Mouse (Mus musculus): Measurements from ENCODE around the gene Rgs14. TPM values are rescaled to one million over a fixed set of nuclear protein-coding genes. Genes with fewer than 3 reads are reported as not detected.

The Rgs14 gene
- polyA plus RNA-seq, 1 experiment from 2014 or later = 3.6 TPM

DNA sequence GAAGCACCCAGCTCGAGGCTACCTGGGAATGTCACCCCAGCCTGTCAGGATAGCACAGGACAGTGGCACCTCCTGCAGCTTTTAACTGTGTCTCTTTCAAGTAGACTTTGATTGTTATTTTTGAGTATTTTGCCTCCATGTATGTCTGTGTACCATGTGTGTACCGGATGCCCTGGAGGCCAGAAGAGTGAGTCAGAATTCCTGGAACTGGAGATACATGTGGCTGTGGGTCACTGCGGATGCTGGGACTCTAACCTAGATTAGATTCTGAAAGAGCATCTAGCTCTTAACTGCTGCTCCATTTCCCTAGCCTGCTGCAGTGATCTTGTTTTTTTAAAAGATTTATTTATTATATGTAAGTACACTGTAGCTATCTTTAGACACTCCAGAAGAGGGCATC lies 37.2 kb upstream of the Rgs14 start:
- Histone ChIP-seq H3K4me3 (ENCODE audit: inconsistent target) (no peak overlapping the region), H3K27ac (no peak overlapping the region), H3K36me3 (ENCODE audit: inconsistent target) (no peaks in the 10 kb centered on the region), H3K79me2 (ENCODE audit: inconsistent target) (peaks cover 6% of the 10 kb centered on the region; the same call in 1 of the 2 replicates)
- 97% methylated on average over 3 of the region's 3 CpGs for WGBS (ENCODE audit: missing documents)

DNA sequence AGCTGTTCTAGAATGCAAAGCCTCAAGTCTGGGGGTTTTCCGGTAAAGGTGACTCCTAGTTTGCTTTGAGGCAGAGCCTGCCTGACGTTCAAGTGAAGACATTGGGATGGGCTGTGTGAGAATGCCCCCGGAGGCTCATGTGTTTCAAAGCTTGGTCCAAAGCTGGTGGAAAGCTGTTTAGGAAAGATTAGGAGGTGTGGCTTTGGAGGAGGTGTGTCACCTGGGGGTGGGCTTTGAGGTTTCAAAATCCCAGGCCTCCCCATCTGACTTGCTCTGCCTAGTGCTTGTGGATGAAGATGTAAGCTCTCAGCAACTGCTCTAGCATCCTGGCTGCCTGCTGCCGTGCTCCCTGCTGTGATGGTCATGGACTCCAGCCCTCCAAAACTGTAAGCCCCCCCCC lies 33.8 kb upstream of the Rgs14 start:
- Histone ChIP-seq H3K36me3 (ENCODE audit: inconsistent target) (no peaks in the 10 kb centered on the region), H3K79me2 (ENCODE audit: inconsistent target) (no peaks in the 10 kb centered on the region), H3K27ac (no peak overlapping the region), H3K4me3 (ENCODE audit: inconsistent target) (no peak overlapping the region)
- WGBS (ENCODE audit: missing documents) = 95% methylated on average over 4 of the region's 4 CpGs

DNA sequence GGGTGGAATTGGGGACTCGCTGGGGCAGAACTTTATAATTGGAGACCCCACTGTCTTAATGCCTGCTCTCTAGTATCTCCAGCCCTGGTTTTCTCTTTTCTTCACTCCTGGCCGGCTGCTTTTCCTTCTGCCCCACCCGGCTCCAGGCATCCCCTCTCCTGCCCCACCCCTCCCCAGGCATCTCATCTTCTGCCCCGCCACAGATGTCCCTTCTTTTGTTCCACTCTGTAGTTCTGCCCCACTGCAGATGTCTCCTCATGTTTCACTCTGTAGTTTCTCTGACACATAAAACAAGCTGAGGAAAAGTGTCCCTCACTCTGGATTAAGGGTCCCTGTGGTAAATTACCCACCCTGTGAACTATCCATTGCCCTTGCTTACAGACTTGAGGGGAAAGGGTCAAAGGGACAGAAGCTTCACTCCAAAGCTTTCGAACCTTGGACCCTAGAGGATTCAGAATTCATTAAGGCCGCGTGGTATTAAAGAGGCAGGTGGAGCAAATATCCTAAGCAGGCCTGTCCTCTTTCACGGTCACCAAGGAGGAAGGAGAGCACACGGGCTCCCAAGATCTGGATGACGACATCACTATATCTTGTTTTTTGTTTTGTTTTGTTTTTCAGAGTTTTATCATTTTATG lies 32.1 kb upstream of the Rgs14 start:
- Histone ChIP-seq H3K4me3 (ENCODE audit: inconsistent target) (no peak overlapping the region), H3K79me2 (ENCODE audit: inconsistent target) (no peaks in the 10 kb centered on the region), H3K36me3 (ENCODE audit: inconsistent target) (no peaks in the 10 kb centered on the region), H3K27ac (no peak overlapping the region)
- 95% methylated on average over 10 of the region's 10 CpGs for WGBS (ENCODE audit: missing documents)

DNA sequence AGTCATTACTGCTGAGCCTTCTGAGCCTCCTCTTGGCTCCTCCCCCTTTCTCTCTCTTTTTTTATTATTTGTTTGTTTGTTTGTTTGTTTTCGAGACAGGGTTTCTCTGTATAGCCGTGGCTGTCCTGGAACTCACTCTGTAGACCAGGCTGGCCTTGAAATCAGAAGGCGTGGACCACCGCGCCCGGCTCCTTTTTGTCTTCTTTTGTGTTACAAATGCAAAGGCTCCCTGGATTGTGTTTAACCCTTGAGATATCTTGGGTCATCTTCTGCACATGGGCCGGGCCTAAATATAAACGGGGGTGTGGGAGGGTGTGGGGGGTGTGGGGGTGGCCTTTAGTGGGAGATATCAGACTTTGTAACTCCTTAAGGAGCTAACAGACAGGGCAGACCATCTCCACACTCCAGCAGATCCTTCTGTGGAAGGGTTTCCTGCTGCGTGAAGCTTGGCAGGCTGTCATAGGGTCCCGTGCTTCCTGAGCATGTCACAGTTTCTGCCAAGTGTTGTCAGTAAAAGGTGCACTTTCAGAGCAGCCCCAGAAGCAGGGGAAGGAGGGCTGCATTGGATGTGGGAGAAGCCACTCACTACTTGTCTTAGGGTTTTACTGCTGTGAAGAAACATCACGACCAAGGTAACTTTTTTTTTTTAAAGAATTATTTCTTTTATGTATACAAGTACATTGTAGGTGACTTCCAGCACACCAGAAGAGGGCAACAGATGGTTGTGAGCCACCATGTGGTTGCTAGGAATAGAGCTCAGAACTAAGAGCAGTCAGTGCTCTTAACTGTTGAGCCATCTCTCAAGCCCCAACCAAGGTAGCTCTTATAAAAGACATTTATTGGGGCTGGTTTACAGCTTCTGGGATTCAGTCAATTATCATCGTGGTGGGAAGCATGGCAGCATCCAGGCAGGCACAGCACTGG lies 31.1 kb upstream of the Rgs14 start:
- H3K27ac ChIP-seq = no peak overlapping the region
- H3K36me3 ChIP-seq (ENCODE audit: inconsistent target) = no peaks in the 10 kb centered on the region
- H3K4me3 ChIP-seq (ENCODE audit: inconsistent target) = no peak overlapping the region
- WGBS (ENCODE audit: missing documents) = 83% methylated on average over 12 of the region's 12 CpGs
- H3K79me2 ChIP-seq (ENCODE audit: inconsistent target) = no peaks in the 10 kb centered on the region

DNA sequence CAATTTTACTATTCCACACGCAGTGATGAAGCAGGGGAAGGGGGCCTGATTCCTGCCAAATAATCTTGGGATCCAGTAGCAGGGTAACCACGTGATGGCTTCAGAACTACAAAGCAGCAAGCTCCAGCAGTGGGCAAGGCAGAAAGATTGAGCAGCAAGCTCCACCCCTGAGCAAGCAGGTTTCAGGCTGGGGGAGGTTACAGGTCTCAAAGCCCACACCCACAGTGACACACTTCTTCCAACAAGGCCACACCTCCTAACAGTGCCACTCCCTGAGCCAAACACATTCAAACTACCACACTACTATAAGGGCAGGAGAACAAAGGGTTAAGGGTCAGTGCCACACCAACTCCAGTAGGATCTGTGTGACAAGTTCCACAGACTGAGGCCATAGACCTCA lies 30.3 kb upstream of the Rgs14 start:
- no peaks in the 10 kb centered on the region for H3K79me2 ChIP-seq (ENCODE audit: inconsistent target)
- H3K27ac ChIP-seq = no peak overlapping the region
- no peaks in the 10 kb centered on the region for H3K36me3 ChIP-seq (ENCODE audit: inconsistent target)
- H3K4me3 ChIP-seq (ENCODE audit: inconsistent target) = no peak overlapping the region
- 54% methylated on average over 2 of the region's 2 CpGs for WGBS (ENCODE audit: missing documents)

DNA sequence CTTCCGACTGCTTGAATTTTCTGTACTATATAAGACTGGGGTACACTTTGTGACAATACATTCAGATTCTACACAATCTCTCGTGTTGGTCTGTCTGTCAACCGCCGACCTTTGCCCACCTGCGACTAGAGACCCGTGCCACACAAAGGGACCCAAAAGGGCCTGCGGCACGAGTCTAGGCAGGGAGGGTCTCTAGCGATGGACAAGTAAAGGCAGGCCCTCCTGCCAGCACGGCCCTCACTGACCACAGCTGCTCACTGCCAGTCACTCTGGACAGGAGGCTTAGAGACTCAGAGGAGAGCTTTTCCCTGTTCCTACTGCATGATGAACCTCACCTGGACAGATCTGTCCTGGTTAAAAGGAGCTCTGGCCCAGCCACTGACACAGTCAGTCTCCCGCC lies 27.1 kb upstream of the Rgs14 start:
- Histone ChIP-seq H3K4me3 (ENCODE audit: inconsistent target) (no peak overlapping the region), H3K36me3 (ENCODE audit: inconsistent target) (peaks cover 27% of the 10 kb centered on the region), H3K27ac (no peak overlapping the region), H3K79me2 (ENCODE audit: inconsistent target) (no peaks in the 10 kb centered on the region)
- WGBS (ENCODE audit: missing documents) = 80% methylated on average over 9 of the region's 11 CpGs

DNA sequence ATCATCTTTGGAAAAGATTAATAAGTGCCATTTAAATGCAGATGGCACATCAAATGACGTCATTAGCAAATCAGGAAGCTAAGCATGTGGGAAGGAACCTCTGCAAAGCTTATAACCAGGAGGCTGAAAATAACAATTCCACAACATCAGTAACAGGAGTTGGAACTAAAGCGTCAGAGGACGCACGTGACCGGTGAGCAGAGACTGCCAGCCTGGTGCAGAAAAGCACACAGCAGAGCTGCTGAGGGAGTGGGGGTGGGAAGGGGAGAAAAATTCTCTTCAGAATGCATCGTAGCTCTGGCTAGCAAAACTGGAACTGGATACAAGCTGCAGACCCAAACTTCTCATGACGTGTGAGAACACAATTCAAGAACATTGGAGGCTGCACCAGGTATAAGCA lies 25.2 kb upstream of the Rgs14 start:
- Histone ChIP-seq H3K79me2 (ENCODE audit: inconsistent target) (no peaks in the 10 kb centered on the region), H3K4me3 (ENCODE audit: inconsistent target) (no peak overlapping the region), H3K36me3 (ENCODE audit: inconsistent target) (peaks cover 43% of the 10 kb centered on the region), H3K27ac (no peak overlapping the region)
- 90% methylated on average over 7 of the region's 7 CpGs for WGBS (ENCODE audit: missing documents)

DNA sequence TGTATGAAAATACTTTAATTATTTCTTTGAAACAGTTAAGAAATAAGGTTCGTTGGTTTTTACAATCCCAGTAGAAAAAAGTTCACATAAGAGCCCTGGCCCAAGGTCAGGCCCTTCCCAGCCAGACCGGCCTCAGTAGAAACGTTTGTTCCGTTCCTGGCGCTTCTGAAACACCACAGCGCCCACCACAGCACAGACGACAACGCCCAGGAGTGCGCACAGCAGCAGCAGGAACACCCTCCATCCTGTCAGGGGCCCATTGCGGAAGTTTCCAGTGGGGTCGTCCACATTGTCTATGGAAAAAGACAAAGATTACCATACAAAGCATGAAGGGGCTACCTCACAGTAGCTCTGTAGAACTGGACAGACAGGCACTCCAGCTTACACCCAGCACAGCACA lies 22.8 kb upstream of the Rgs14 start:
- H3K36me3 ChIP-seq (ENCODE audit: inconsistent target) = peaks cover 62% of the 10 kb centered on the region
- H3K4me3 ChIP-seq (ENCODE audit: inconsistent target) = no peak overlapping the region
- H3K27ac ChIP-seq = no peak overlapping the region
- 86% methylated on average over 11 of the region's 11 CpGs for WGBS (ENCODE audit: missing documents)
- H3K79me2 ChIP-seq (ENCODE audit: inconsistent target) = peaks cover 7% of the 10 kb centered on the region; the same call in 1 of the 2 replicates

DNA sequence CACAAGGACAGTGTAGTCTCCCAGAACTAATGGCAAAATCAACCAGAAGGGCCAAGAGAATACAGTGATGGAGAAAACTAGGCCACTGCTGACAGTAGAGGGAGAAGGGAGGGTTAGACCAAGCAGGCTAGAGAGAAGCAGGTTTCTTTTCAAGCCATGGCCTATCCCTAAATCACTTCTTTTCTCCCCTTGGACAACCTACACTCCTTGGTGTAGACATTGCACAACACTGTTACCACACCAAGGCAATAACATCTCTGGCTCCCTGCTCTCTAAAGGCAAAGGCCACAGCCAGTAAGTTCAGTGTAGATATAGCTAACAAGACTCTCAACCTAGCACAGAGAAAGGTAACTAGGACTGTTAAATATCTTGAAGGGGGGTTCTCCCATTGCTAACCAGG lies 8.4 kb upstream of the Rgs14 start:
- H3K4me3 ChIP-seq (ENCODE audit: inconsistent target) = peak overlapping the region; percentile 90
- no peak overlapping the region for H3K27ac ChIP-seq
- peaks cover 61% of the 10 kb centered on the region for H3K79me2 ChIP-seq (ENCODE audit: inconsistent target)
- H3K36me3 ChIP-seq (ENCODE audit: inconsistent target) = peaks cover 15% of the 10 kb centered on the region; the same call in 1 of the 2 replicates

DNA sequence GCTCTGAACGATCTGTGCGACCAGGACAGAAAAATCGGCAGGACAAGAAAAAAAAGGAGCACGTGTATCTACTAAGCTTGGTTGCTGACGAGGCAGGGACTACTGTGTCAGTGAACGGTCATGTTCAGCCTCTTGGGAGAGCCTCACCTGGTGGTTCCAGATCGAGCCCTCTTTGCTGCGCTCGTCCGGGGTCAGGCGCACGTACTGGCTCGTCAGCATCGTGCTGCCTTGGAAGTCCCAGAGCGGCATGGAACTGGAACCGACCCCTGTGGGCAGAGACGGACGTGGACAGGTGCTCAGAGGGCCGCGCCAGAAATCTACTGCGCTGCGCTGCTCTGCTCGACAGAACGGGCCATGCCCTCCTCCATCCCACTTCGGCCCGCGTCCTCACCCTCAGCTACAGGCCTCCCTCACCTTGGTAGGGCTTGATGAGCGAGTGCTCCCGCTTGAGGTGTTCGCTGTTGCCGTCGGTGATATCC lies 7.5 kb upstream of the Rgs14 start:
- WGBS (ENCODE audit: missing documents) = under 1% methylated on average over 31 of the region's 32 CpGs
- peaks cover 9% of the 10 kb centered on the region; the same call in 1 of the 2 replicates for H3K36me3 ChIP-seq (ENCODE audit: inconsistent target)
- H3K27ac ChIP-seq = peak overlapping the region; percentile 90
- H3K79me2 ChIP-seq (ENCODE audit: inconsistent target) = peaks cover 53% of the 10 kb centered on the region
- H3K4me3 ChIP-seq (ENCODE audit: inconsistent target) = peak overlapping the region; percentile 90

DNA sequence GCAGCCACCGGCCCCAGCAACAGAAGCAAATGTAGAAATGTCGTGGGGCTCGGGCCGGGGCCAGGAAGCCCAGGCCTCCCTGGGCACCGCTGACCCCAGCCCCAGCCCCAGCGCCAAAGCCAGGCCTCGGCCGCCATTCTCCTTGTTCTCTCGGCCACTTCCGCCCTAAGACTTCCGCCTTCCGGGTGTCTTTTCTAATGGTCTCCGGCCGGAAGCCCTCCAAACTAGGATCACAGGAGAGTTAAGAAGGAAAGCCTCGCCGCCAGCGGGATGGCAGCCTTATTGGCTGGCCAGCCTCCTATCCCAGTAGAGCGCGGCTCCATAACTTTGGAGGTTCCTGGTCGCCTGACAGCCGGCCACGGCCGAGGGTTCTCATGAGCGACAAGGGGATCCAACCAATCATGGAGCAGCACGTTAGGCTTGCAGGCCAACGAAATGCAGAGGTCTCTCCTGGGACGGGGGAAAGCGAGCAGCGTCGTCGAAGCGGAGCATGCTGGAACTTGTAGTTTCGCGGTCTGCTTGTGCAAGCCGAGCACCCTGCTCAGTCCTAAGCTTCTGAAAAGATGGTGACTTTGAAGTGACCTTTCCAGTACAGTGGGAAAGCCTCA lies 7.0 kb upstream of the Rgs14 start, which contains the start of gene Lman2:
Gene Lman2, minus strand, starts transcription at position 331 of the 608 bp plus-strand sequence.
- peaks cover 47% of the 10 kb centered on the region for H3K79me2 ChIP-seq (ENCODE audit: inconsistent target)
- 1% methylated on average over 35 of the region's 35 CpGs for WGBS (ENCODE audit: missing documents)
- peak within 1 kb of the TSS; percentile 90 for H3K27ac ChIP-seq
- H3K4me3 ChIP-seq (ENCODE audit: inconsistent target) = peak within 1 kb of the TSS; percentile 90
- H3K36me3 ChIP-seq (ENCODE audit: inconsistent target) = peaks cover 4% of the 10 kb centered on the region; the same call in 1 of the 2 replicates

DNA sequence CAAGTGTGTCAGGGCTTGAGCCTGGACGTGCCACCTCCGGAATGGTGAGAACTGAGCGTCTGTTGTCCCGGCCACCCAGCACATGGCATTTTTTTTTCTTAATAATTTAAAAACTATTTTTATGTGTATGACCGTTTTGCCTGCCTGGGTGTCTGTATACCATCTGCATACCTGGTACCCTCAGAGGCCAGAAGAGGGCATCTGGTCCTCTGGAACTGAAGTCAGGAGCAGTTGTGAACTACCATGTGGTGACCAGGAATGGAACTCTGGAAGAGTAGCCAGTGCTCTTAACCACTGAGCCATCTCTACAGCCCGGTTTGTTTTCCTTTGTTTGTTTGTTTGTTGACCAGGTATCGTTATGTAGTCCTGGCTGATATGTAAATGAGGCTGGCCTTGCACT lies 1.1 kb upstream of the Rgs14 start:
- H3K79me2 ChIP-seq (ENCODE audit: inconsistent target) = peaks cover 38% of the 10 kb centered on the region
- H3K36me3 ChIP-seq (ENCODE audit: inconsistent target) = no peaks in the 10 kb centered on the region
- H3K27ac ChIP-seq = no peak overlapping the region
- H3K4me3 ChIP-seq (ENCODE audit: inconsistent target) = no peak overlapping the region
- 82% methylated on average over 7 of the region's 7 CpGs for WGBS (ENCODE audit: missing documents)

DNA sequence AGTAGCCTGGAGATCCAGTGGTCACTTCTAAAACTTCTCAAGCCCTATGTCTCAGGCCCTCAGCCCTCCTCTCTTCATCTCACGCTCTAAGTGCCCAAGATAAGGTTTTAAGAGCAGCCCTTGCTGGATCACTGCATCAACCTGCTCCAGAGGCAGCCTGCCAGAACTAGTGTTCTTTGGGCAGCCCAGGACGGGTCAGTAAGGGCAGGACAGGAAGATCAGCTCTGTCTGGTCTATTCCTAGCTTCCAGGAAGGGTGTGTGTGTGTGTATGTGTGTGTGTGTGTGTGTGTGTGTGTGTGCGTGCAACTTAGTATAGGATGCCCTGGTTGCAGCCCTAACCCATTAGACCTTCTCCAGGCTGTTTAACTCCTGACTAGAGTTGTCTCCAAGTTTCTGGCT lies 702 bp downstream of the Rgs14 start:
- Histone ChIP-seq H3K4me3 (ENCODE audit: inconsistent target) (peak overlapping the region; percentile 73), H3K79me2 (ENCODE audit: inconsistent target) (peaks cover 56% of the 10 kb centered on the region), H3K27ac (peak overlapping the region; percentile 94), H3K36me3 (ENCODE audit: inconsistent target) (no peaks in the 10 kb centered on the region)
- WGBS (ENCODE audit: missing documents) = 4% methylated on average over 2 of the region's 3 CpGs

DNA sequence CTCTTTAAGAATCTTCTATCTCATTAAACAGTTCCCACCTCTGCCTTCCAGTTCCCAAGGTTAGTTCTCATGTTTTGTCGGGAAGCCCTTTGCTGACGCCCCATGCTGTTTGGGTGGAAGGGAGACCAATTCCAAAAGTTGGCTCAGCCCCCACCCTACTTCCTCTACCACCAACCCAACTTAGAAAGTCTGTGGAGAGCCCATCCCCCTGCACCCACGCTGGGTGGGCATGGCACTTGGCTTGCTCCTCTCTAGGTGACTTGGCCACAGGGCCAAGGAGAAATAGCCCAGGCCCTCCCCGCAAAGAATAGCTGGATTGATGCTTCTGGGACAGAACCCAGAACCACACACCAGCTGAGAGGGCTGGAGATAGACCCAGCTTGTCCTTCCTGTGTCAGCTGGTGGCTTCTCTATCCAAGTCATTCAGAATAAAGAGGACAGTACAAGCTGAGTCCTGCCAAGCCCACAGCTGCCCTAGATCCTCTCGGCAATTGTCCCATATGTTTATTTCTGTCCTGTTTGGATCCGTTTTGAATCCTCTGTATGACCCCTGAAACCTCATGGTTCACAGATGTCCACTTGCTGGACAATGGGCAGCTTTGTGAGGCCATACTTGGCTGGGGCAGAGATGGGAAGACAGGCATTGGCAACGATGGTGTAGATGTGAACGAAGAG lies 1.6 kb downstream of the Rgs14 start:
- 75% methylated on average over 8 of the region's 8 CpGs for WGBS (ENCODE audit: missing documents)
- peaks cover 64% of the 10 kb centered on the region for H3K79me2 ChIP-seq (ENCODE audit: inconsistent target)
- no peaks in the 10 kb centered on the region for H3K36me3 ChIP-seq (ENCODE audit: inconsistent target)
- 0 out of 2 replicates have a peak overlapping the region, but pooled peaks have one; percentile 94 for H3K27ac ChIP-seq
- H3K4me3 ChIP-seq (ENCODE audit: inconsistent target) = peak overlapping the region; percentile 73; the same call in 1 of the 2 replicates
